Mouse (Mus musculus): Measurements from ENCODE around the gene A530064D06Rik. TPM values are rescaled to one million over a fixed set of nuclear protein-coding genes. Genes with fewer than 3 reads are reported as not detected.

A530064D06Rik gene
- polyA plus RNA-seq, 1 experiment from 2014 or later: 0.12 TPM

DNA sequence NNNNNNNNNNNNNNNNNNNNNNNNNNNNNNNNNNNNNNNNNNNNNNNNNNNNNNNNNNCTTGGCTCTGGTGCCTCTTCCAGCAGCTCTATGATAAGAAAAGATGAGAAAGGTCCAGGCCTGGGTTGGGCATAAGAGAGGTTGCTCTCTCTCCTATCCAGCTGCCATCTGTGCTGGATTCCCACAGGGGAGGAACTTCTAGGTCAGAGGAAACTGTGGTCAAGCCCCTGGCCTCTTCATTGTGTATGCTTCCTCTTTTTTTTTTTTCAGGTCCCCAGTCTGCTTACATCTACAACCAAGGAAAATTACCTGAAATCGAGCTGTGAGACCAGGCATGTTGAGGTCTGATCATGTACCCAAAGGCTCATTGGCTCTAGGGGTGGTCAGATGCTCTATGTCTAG lies 48.5 kb downstream of the A530064D06Rik start:
- no peak overlapping the region for H3K9ac ChIP-seq
- H3K27ac ChIP-seq (replicated peaks): no peak overlapping the region
- ATAC-seq (ENCODE audit: extremely low read depth, insufficient number of reproducible peaks, low FRiP score, low TSS enrichment): no peak
- H3K36me3 ChIP-seq: no peaks in the 10 kb centered on the region
- H3K4me1 ChIP-seq: no peaks in the 10 kb centered on the region
- 0 out of 2 replicates have a peak, but pooled peaks cover 3% of the 10 kb centered on the region for H3K27me3 ChIP-seq (replicated peaks)
- no peak overlapping the region for H3K4me3 ChIP-seq
- no peak overlapping the region for H3K4me2 ChIP-seq
- 50% methylated on average over 1 of the region's 1 CpGs for WGBS
- peaks cover 5% of the 10 kb centered on the region for H3K9me3 ChIP-seq

DNA sequence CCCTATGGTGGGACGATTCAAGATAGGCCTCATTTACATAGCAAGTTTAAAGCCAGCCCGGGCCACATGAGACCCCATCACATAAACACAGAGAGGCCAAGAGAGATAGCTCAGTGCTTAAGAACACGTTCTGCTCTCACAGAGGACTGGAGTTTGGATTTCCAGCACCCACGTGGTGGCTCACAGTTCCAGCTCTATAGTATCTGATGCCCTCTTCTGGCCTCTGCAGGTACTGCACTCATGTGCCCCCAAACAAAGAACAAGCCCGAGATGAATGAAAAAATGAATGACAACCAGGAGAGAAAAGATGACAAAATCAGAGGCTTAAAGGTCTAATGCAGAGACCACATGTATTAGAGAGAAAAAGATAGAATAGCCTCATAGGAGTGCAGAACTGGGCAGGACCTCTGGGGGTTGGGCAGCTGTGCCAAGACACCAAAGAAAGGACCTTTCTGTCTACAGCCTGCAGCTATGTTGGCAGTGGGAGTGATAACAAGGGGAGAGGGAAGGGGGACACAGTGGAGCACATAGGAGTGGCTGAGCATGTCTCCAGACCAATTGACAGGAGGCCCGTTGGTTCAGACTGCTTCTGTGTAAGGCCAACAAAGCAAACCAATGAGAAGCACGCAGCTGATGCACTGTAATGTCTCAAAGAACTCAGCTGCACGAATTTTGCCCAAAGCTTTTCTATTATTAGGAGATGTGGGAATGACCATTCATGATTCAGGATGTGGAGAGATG lies 56.4 kb downstream of the A530064D06Rik start:
- no peak overlapping the region for H3K27ac ChIP-seq (replicated peaks)
- H3K4me1 ChIP-seq: no peaks in the 10 kb centered on the region
- H3K36me3 ChIP-seq: no peaks in the 10 kb centered on the region
- no peaks in the 10 kb centered on the region for H3K27me3 ChIP-seq (replicated peaks)
- H3K4me3 ChIP-seq: no peak overlapping the region
- ATAC-seq (ENCODE audit: extremely low read depth, insufficient number of reproducible peaks, low FRiP score, low TSS enrichment): no peak
- H3K4me2 ChIP-seq: no peak overlapping the region
- H3K9me3 ChIP-seq: peaks cover 8% of the 10 kb centered on the region
- WGBS: 41% methylated on average over 8 of the region's 8 CpGs
- no peak overlapping the region for H3K9ac ChIP-seq

DNA sequence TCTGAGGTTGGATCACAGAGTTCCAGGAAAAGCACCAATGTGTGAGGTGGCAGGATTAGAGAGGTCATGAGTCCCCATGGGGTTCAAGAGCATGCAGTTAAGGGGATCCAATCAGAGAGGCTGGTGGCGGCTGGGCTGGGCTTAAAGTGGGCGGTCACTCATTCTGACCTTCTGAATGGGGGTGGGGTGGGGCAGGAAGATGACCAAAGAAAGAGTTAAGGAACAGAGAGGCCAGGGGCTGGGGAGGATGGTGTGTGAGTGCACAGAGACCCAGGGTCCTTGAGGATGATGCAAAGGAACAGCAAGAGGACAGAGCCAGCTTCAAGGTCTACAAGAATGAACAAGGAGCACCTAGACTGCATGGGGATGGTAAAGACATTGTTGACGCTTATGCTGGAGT lies 58.6 kb downstream of the A530064D06Rik start:
- Histone ChIP-seq H3K4me3 (no peak overlapping the region), H3K9me3 (peaks cover 2% of the 10 kb centered on the region; the same call in 1 of the 2 replicates), H3K36me3 (no peaks in the 10 kb centered on the region), H3K4me2 (no peak overlapping the region), H3K27ac (replicated peaks) (no peak overlapping the region), H3K4me1 (no peaks in the 10 kb centered on the region), H3K27me3 (replicated peaks) (no peaks in the 10 kb centered on the region), H3K9ac (no peak overlapping the region)
- WGBS: 68% methylated on average over 3 of the region's 3 CpGs
- ATAC-seq (ENCODE audit: extremely low read depth, insufficient number of reproducible peaks, low FRiP score, low TSS enrichment): no peak

DNA sequence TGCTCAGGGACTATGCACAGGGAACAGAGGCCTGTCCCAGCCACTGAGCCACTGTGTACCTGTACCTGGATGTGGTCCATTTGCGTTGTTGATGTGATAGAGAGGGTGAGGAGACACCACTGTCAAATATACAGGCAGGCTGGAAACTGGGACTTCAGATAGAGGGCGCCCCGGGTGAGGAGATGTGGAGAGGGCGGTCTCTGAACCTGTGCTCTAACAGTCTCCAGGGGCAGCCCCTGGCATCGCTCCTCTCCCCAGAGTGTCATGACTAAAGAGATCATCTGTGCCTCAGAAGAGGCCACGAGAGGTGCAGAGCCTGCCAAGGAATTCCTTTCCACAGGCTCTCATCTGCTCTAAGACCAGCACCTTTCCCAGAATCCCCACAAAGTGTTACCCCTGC lies 59.2 kb downstream of the A530064D06Rik start:
- H3K4me1 ChIP-seq: no peaks in the 10 kb centered on the region
- no peak overlapping the region for H3K4me3 ChIP-seq
- no peaks in the 10 kb centered on the region for H3K36me3 ChIP-seq
- H3K27me3 ChIP-seq (replicated peaks): peaks cover 2% of the 10 kb centered on the region; the same call in 1 of the 2 replicates
- H3K9me3 ChIP-seq: no peaks in the 10 kb centered on the region
- H3K4me2 ChIP-seq: no peak overlapping the region
- H3K27ac ChIP-seq (replicated peaks): no peak overlapping the region
- 52% methylated on average over 6 of the region's 6 CpGs for WGBS
- H3K9ac ChIP-seq: no peak overlapping the region
- ATAC-seq (ENCODE audit: extremely low read depth, insufficient number of reproducible peaks, low FRiP score, low TSS enrichment): no peak

DNA sequence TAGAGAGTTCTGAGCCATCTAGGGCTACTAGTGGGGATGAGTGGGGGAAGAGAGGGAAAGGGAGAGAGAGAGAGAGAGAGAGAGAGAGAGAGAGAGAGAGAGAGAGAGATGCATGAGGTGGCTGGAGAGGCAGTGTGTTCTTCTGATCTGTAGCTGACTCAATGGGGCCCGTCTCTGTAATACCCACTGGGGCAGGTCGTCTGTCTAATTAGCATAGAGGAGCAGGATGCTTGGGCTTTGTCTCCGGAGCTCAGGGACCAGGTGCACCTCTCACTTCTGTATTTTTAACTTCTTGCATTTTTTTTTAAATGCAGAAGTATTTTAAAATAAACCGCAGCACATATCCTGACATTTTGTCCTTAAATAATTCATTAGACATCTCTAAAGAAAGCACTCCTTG lies 59.7 kb downstream of the A530064D06Rik start:
- Histone ChIP-seq H3K4me1 (no peaks in the 10 kb centered on the region), H3K27me3 (replicated peaks) (peaks cover 7% of the 10 kb centered on the region; the same call in 1 of the 2 replicates), H3K4me3 (no peak overlapping the region), H3K9me3 (no peaks in the 10 kb centered on the region), H3K36me3 (no peaks in the 10 kb centered on the region), H3K4me2 (no peak overlapping the region), H3K27ac (replicated peaks) (no peak overlapping the region), H3K9ac (no peak overlapping the region)
- no peak for ATAC-seq (ENCODE audit: extremely low read depth, insufficient number of reproducible peaks, low FRiP score, low TSS enrichment)
- WGBS: 59% methylated on average over 4 of the region's 4 CpGs

DNA sequence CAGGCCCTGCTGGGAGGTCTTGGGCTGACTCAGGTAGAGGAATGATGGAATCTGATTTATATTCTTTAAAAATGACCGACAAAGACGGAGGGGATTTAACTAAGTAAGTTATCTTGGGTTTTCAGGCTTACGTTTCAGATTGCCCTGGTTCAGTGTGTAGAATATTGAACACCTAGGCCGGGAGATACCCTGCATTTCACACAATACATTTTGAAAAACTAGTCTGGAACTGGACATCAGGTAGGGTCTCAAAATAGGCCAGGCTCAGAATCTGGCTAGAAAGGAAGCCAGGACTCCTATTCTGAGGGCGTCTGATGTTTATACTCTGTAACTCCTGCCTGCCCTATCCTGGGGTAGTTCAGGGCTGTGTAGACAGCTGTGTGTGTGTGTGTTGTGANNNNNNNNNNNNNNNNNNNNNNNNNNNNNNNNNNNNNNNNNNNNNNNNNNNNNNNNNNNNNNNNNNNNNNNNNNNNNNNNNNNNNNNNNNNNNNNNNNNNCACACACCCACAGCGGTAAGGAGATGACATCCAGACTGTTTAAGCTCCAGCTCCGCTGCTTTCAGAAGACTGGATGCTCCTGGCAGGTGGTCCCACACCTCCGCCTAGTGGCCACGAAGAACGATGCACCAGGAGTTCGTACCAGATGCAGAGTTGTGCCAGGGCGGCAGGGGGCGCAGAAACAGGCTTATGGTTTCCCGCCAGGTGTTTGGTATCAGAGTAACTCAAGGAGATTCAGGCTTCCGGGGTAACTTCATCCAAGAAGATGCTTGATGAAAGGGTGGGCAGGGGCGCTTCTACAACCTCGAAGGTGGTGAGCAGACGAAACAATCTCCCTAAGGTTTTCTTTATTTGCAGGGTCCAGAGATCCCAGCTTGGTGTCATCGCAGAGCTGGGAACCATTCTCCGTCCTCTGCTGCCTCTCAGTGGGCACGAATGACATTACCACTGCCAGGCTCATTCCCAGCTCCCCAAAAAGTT lies 66.3 kb downstream of the A530064D06Rik start:
- whole genome bisulfite sequencing: 13% methylated on average over 20 of the region's 21 CpGs
- Histone ChIP-seq H3K9me3 (no peaks in the 10 kb centered on the region), H3K27me3 (replicated peaks) (peaks cover 53% of the 10 kb centered on the region), H3K9ac (peak overlapping the region; percentile 63; the same call in 1 of the 2 replicates), H3K4me3 (peak overlapping the region; percentile 42), H3K27ac (replicated peaks) (no peak overlapping the region), H3K4me2 (peak overlapping the region; percentile 67), H3K4me1 (peaks cover 34% of the 10 kb centered on the region), H3K36me3 (no peaks in the 10 kb centered on the region)
- peak; percentile 17; the same call in 1 of the 2 replicates for ATAC-seq (ENCODE audit: extremely low read depth, insufficient number of reproducible peaks, low FRiP score, low TSS enrichment)

DNA sequence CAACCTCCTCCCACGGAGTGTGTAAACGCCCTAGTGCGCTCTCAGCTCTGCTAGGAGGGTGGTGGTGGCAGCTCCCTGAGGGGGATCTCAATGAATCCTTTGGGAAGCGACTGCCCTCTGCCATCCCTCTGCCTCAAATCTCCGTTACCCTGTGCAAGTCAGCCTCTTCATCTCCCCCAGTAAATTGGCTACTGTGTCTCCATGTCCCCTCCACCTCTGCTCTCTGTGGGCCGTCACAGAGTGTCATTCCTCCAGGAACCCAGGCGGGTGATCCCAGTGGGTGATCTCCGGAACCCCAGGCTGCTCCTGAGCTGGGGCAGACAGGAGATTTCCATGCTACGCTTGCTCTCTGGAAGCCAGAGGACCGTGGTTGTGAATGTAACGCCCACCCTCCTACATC lies 67.8 kb downstream of the A530064D06Rik start:
- H3K4me1 ChIP-seq: peaks cover 45% of the 10 kb centered on the region
- H3K4me2 ChIP-seq: peak overlapping the region; percentile 82
- H3K9ac ChIP-seq: no peak overlapping the region
- H3K9me3 ChIP-seq: no peaks in the 10 kb centered on the region
- H3K27me3 ChIP-seq (replicated peaks): peaks cover 67% of the 10 kb centered on the region
- 11% methylated on average over 11 of the region's 11 CpGs for WGBS
- no peaks in the 10 kb centered on the region for H3K36me3 ChIP-seq
- peak overlapping the region; percentile 49; the same call in 1 of the 2 replicates for H3K4me3 ChIP-seq
- ATAC-seq (ENCODE audit: extremely low read depth, insufficient number of reproducible peaks, low FRiP score, low TSS enrichment): no peak
- no peak overlapping the region for H3K27ac ChIP-seq (replicated peaks)

Other genes starting within 250 kb of the A530064D06Rik start
- 9.0 and 9.2 TPM in 2 replicates for gene Foxp4, start 242.6 kb downstream of the A530064D06Rik start, polyA plus RNA-seq (2015; fragmentation: Nextera tagmentation; extraction: Ambion mirVana)
- gene 1700122O11Rik, start 129.0 kb downstream of the A530064D06Rik start, polyA plus RNA-seq (2015; fragmentation: Nextera tagmentation; extraction: Ambion mirVana): not detected in 2 replicates
- gene 1700067P10Rik, start 78.0 kb downstream of the A530064D06Rik start, polyA plus RNA-seq (2015; fragmentation: Nextera tagmentation; extraction: Ambion mirVana): not detected in 2 replicates
- 0.05 TPM in 1 of 2 replicates, not detected in the other for gene 9830107B12Rik, start 21.0 kb downstream of the A530064D06Rik start, polyA plus RNA-seq (2015; fragmentation: Nextera tagmentation; extraction: Ambion mirVana)
- 0.05 and 0.13 TPM in 2 replicates for gene Trem1, start 65.5 kb upstream of the A530064D06Rik start, polyA plus RNA-seq (2015; fragmentation: Nextera tagmentation; extraction: Ambion mirVana)
- not detected in 2 replicates for gene Trem3, start 80.5 kb upstream of the A530064D06Rik start, polyA plus RNA-seq (2015; fragmentation: Nextera tagmentation; extraction: Ambion mirVana)
- gene Treml4, start 97.0 kb upstream of the A530064D06Rik start, polyA plus RNA-seq (2015; fragmentation: Nextera tagmentation; extraction: Ambion mirVana): 0.22 and 0.59 TPM in 2 replicates
- gene Treml2, start 132.2 kb upstream of the A530064D06Rik start, polyA plus RNA-seq (2015; fragmentation: Nextera tagmentation; extraction: Ambion mirVana): 0.37 and 0.52 TPM in 2 replicates
- 0.17 and 0.24 TPM in 2 replicates for gene B430306N03Rik, start 148.9 kb upstream of the A530064D06Rik start, polyA plus RNA-seq (2015; fragmentation: Nextera tagmentation; extraction: Ambion mirVana)
- 3.9 and 4.6 TPM in 2 replicates for gene Trem2, start 179.1 kb upstream of the A530064D06Rik start, polyA plus RNA-seq (2015; fragmentation: Nextera tagmentation; extraction: Ambion mirVana)
- 3.3 and 3.8 TPM in 2 replicates for gene Treml1, start 192.6 kb upstream of the A530064D06Rik start, polyA plus RNA-seq (2015; fragmentation: Nextera tagmentation; extraction: Ambion mirVana)
- 9.9 and 10.5 TPM in 2 replicates for gene Nfya, start 242.6 kb upstream of the A530064D06Rik start, polyA plus RNA-seq (2015; fragmentation: Nextera tagmentation; extraction: Ambion mirVana)
- 44.3 and 44.6 TPM in 2 replicates for gene Oard1, start 242.7 kb upstream of the A530064D06Rik start, polyA plus RNA-seq (2015; fragmentation: Nextera tagmentation; extraction: Ambion mirVana)